Mouse (Mus musculus) heart, embryonic 10.5 days (tissue): ENCODE results near the gene Fgfr2. TPM values are rescaled to one million over a fixed set of nuclear protein-coding genes. Genes with fewer than 3 reads are reported as not detected.

Source experiments
- DNase-seq: peaks from one replicate; pipeline ENCODE4 v3.0.0-alpha.2; 2017; ENCODE audit warnings: low spot score
- H3K27ac ChIP-seq: fragments of 300-500 bp; sonication (generic); 2 replicates; pipeline ENCODE4 v1.5.1; 2016; ENCODE audit warnings: mild to moderate bottlenecking
- H3K27me3 ChIP-seq: fragments of 300-500 bp; sonication (generic); 2 replicates; pipeline ENCODE4 v1.6.1; 2016; ENCODE audit warnings: mild to moderate bottlenecking; ENCODE audit not compliant: poor library complexity, insufficient read depth, severe bottlenecking
- H3K36me3 ChIP-seq: fragments of 300-500 bp; sonication (generic); 2 replicates; pipeline ENCODE4 v1.6.1; 2016; ENCODE audit warnings: mild to moderate bottlenecking, moderate library complexity
- H3K4me1 ChIP-seq: fragments of 300-500 bp; sonication (generic); 2 replicates; pipeline ENCODE4 v1.6.1; 2016; ENCODE audit warnings: mild to moderate bottlenecking
- H3K4me3 ChIP-seq: fragments of 300-500 bp; sonication (generic); 2 replicates; pipeline ENCODE4 v1.5.1; 2016; ENCODE audit warnings: mild to moderate bottlenecking, moderate library complexity
- H3K9me3 ChIP-seq: fragments of 300-500 bp; sonication (generic); 2 replicates; pipeline ENCODE4 v1.6.1; 2016; ENCODE audit warnings: mild to moderate bottlenecking, moderate library complexity
- whole genome bisulfite sequencing: fragments of 180-500 bp; shearing (Covaris S2); methylation state at CpG from one replicate; pipeline ENCODE4 v1.1.7; 2016; 5-methylcytosine and 5-hydroxymethylcytosine counted together
- polyA plus RNA-seq: library from polyadenylated mRNA; unstranded; fragments of >200 nt; fragmentation: Nextera tagmentation; extraction: Ambion mirVana; gene quantifications from 2 replicates; pipeline ENCODE4 v1.2.1, GENCODE M21; 2016

Gene Fgfr2
- polyA plus RNA-seq, 1 experiment from 2014 or later, result 46.6 TPM

DNA sequence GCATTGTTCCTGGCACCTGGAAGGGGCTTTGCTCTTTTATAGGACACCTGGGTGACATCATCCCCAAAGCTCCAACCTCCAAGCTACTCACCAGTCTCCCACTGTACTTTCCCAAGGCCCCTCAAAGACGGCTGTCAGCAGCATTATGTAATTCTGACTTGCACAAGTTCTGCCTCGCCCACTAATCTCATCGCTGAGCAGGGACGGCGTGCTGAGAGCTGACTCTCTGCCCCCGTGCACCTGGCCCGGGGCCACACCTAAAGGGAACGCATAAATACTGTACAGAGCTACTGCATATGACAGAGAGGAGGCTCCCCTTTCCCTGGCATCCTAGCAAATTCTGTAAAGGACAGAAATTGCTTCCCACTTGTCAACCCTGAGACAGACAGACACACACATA lies 810.8 kb downstream of the Fgfr2 start:
- no peak for DNase-seq
- peaks cover 27% of the 10 kb centered on the region for H3K27me3 ChIP-seq
- 77% methylated on average over 8 of the region's 8 CpGs for WGBS
- H3K9me3 ChIP-seq, result no peaks in the 10 kb centered on the region
- H3K4me3 ChIP-seq, result no peak overlapping the region
- peaks cover 36% of the 10 kb centered on the region for H3K4me1 ChIP-seq
- H3K27ac ChIP-seq, result no peak overlapping the region
- no peaks in the 10 kb centered on the region for H3K36me3 ChIP-seq

DNA sequence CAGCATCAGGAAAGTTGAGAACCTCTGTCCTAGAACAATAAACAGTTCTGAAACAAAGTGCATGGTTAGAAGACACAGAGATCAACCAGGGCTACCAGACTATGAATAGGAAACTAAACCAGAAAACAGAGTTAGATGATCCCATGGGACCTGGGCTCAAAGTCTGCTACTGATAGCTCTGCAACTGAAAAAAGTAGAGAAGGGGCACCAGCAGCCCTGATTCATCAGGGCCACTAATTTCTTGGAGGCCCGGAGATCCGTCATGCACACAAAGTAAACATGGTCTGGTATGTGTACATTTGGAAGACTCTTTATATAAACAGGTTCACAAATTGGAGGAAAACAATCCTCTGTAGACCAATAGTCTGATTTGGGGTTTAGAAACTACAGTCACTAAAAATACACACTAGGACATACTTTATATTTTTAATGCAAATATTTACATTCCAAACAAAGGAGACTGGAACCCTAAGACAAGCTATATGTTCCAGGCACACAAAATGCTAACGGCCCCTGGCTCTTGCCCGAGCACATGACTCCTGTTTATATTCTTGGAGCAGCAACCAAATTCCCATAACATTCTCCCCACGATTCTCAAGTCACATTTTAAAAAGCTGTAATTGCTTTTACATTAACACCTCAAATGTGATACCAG lies 814.5 kb downstream of the Fgfr2 start:
- DNase-seq, result no peak
- 65% methylated on average over 5 of the region's 5 CpGs for WGBS

GRCm38 (mm10) chr7:132307722-132308271 lies 815.4 kb downstream of the Fgfr2 start:
- Histone ChIP-seq H3K4me3 (no peak overlapping the region), H3K27ac (no peak overlapping the region), H3K27me3 (0 out of 2 replicates have a peak, but pooled peaks cover 6% of the 10 kb centered on the region), H3K9me3 (no peaks in the 10 kb centered on the region), H3K36me3 (no peaks in the 10 kb centered on the region), H3K4me1 (peaks cover 18% of the 10 kb centered on the region; the same call in 1 of the 2 replicates)
- 64% methylated on average over 6 of the region's 6 CpGs for WGBS
- no peak for DNase-seq

More for the DNA sequence above, 814.5 kb downstream of the Fgfr2 start:
- Histone ChIP-seq H3K4me1 (peaks cover 23% of the 10 kb centered on the region), H3K4me3 (no peak overlapping the region), H3K27me3 (peaks cover 13% of the 10 kb centered on the region), H3K36me3 (no peaks in the 10 kb centered on the region), H3K9me3 (no peaks in the 10 kb centered on the region), H3K27ac (no peak overlapping the region)

DNA sequence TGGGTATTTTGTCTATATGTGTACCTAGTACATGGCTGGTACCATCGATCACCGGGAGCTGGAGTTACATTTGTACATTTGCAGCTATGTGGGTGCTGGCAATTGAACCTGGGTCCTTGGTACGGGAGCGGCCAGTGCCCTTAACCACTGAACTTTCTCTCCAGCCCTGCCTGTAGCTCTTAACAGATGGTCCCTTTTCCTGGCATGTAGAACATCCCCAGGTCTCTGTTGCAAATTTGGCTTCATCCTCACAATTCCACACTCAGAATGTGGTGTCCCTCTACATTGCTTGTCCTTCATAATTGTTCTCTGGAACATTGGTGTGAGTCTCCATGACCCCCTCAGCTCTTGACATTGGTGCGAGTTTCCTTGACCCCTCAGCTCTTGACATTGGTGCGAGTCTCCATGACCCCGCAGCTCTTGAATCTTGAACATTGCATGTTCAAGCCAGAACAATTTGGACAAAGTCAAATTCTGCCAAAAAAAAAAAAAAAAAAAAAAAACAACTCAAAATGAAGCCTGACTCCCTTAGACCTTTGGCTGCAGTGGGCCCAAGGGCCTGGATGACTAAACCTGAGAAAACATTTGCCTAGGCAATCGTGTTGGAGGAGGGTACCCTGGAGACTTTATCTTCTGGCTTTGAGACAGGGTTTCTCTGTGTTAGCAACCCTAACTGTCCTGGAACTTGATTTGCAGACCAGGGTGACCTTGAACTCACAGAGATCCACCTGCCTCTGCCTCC lies 816.3 kb downstream of the Fgfr2 start:
- no peak for DNase-seq
- H3K27ac ChIP-seq, result no peak overlapping the region
- 89% methylated on average over 8 of the region's 8 CpGs for WGBS

GRCm38 (mm10) chr7:132305492-132306375 lies 817.4 kb downstream of the Fgfr2 start:
- no peak for DNase-seq
- 78% methylated on average over 5 of the region's 5 CpGs for WGBS
- H3K4me3 ChIP-seq, result no peak overlapping the region

More for the DNA sequence above, 816.3 kb downstream of the Fgfr2 start:
- H3K4me1 ChIP-seq, result peaks cover 23% of the 10 kb centered on the region; the same call in 1 of the 2 replicates
- H3K36me3 ChIP-seq, result no peaks in the 10 kb centered on the region
- H3K4me3 ChIP-seq, result no peak overlapping the region
- H3K27me3 ChIP-seq, result no peaks in the 10 kb centered on the region; the same call in 1 of the 2 replicates
- no peaks in the 10 kb centered on the region for H3K9me3 ChIP-seq

DNA sequence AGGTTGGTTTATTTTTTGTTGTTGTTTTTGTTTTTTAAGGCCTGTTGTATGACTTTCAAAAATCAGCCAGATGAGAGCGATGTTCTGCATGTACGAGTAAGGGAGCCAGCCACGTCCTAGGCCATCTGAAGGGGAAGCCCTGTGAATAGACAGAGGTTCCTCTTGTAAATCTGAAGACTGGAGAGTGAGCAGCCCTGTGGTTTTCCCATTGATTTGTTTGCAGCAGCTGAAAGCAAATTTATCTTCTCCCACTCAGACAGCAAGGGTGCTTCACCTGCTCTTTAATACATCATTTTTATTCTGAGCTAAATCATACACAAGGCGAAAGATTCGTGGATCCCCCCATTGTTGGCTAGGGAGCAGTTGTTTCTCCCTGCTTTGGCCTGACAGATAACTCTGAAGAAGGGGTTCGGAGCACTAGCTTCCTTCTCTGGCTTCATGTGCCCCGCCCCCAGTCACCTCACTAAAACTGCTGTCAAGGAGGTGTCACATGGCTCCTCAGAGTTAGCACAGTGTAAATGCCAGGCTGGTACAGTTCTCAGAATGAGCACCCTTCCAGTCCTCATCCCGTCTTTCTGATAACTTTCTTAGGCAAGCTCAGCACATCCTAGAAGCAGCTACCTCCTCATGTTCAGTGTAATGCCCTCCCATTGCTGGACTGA lies 818.6 kb downstream of the Fgfr2 start:
- Histone ChIP-seq H3K36me3 (no peaks in the 10 kb centered on the region), H3K4me1 (peaks cover 23% of the 10 kb centered on the region; the same call in 1 of the 2 replicates), H3K27ac (no peak overlapping the region), H3K9me3 (no peaks in the 10 kb centered on the region), H3K27me3 (no peaks in the 10 kb centered on the region; the same call in 1 of the 2 replicates), H3K4me3 (no peak overlapping the region)
- no peak for DNase-seq
- 64% methylated on average over 8 of the region's 8 CpGs for WGBS

More at GRCm38 (mm10) chr7:132305492-132306375, 817.4 kb downstream of the Fgfr2 start:
- peaks cover 23% of the 10 kb centered on the region; the same call in 1 of the 2 replicates for H3K4me1 ChIP-seq
- no peaks in the 10 kb centered on the region for H3K36me3 ChIP-seq
- no peaks in the 10 kb centered on the region for H3K9me3 ChIP-seq
- H3K27me3 ChIP-seq, result no peaks in the 10 kb centered on the region; the same call in 1 of the 2 replicates
- no peak overlapping the region for H3K27ac ChIP-seq

GRCm38 (mm10) chr7:132303988-132304387 lies 819.2 kb downstream of the Fgfr2 start:
- Histone ChIP-seq H3K4me3 (no peak overlapping the region), H3K9me3 (no peaks in the 10 kb centered on the region), H3K27me3 (no peaks in the 10 kb centered on the region; the same call in 1 of the 2 replicates), H3K36me3 (no peaks in the 10 kb centered on the region), H3K27ac (no peak overlapping the region), H3K4me1 (peaks cover 23% of the 10 kb centered on the region; the same call in 1 of the 2 replicates)
- DNase-seq, result no peak
- 63% methylated on average over 7 of the region's 7 CpGs for WGBS

- 70% methylated on average over 8 of the region's 8 CpGs for WGBS
- Histone ChIP-seq H3K9me3 (no peaks in the 10 kb centered on the region), H3K27ac (no peak overlapping the region), H3K27me3 (no peaks in the 10 kb centered on the region; the same call in 1 of the 2 replicates), H3K4me3 (no peak overlapping the region), H3K36me3 (no peaks in the 10 kb centered on the region), H3K4me1 (peaks cover 20% of the 10 kb centered on the region; the same call in 1 of the 2 replicates)
- no peak for DNase-seq
Measured at GRCm38 (mm10) chr7:132302508-132303241, 820.5 kb downstream of the Fgfr2 start.

DNA sequence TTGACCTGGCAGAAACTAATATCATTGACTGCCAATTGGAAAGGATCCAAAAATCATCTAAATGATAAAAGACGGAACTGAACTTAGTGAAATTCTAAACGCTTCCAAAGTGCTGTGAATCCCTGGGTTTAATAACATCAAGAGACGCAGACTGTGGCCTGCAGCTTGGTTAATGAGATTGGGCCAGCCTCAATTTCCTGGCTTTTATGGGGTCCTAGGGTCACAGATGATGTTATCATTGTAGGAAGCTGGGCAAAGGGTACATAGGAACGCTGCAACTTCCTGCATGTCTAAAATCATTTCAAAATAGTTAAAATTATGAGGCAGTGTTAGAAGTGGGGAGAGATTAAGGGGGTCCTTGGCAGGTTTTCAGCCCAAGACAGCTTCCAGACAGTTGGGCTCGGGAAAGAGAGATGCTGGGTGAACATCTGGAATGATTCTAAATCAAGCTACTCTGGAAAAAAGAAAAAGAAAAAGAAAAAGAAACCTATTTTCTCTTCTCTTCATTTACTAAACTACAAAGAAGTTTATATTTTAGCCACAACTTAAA lies 823.4 kb downstream of the Fgfr2 start:
- WGBS, result 67% methylated on average over 5 of the region's 5 CpGs
- no peak for DNase-seq

GRCm38 (mm10) chr7:132298412-132298990 lies 824.6 kb downstream of the Fgfr2 start:
- no peak for DNase-seq
- H3K9me3 ChIP-seq, result no peaks in the 10 kb centered on the region
- no peak overlapping the region for H3K27ac ChIP-seq
- H3K27me3 ChIP-seq, result no peaks in the 10 kb centered on the region; the same call in 1 of the 2 replicates
- H3K4me3 ChIP-seq, result no peak overlapping the region
- H3K36me3 ChIP-seq, result no peaks in the 10 kb centered on the region
- WGBS, result 81% methylated on average over 7 of the region's 7 CpGs
- 0 out of 2 replicates have a peak, but pooled peaks cover 7% of the 10 kb centered on the region for H3K4me1 ChIP-seq

More for the DNA sequence above, 823.4 kb downstream of the Fgfr2 start:
- H3K27me3 ChIP-seq, result no peaks in the 10 kb centered on the region; the same call in 1 of the 2 replicates
- no peak overlapping the region for H3K27ac ChIP-seq
- 0 out of 2 replicates have a peak, but pooled peaks cover 10% of the 10 kb centered on the region for H3K4me1 ChIP-seq
- no peak overlapping the region for H3K4me3 ChIP-seq
- H3K9me3 ChIP-seq, result no peaks in the 10 kb centered on the region
- no peaks in the 10 kb centered on the region for H3K36me3 ChIP-seq
